Comparison of ENCODE assay signal across 24 mouse cellular contexts in genomic region chr7:24555786-24556185, GRCm38 (mm10). TPM values are rescaled to one million over a fixed set of nuclear protein-coding genes. Genes with fewer than 3 reads are reported as not detected.
DNase-seq lines count a peak whose midpoint lies in the region; ATAC-seq lines count a peak whose summit lies in the region.
"Had no signal": no experiment of that assay in that cellular context is flagged by ENCODE, and none has a peak within 500 bp of the region (broad histone marks: within the 10 kb centered on the region; RNA-seq: fewer than 3 reads in every experiment).

No protein-coding gene starts in this region.

- DNase-seq in kidney, adult 11 months: peak; percentile 60
- DNase-seq in kidney, postnatal 14 days: peak; percentile 32
- no peak for DNase-seq in thymus, postnatal 0 days (ENCODE audit: low spot score)
- DNase-seq in embryo, embryonic 10.5 days (ENCODE audit: low spot score): no peak
- DNase-seq in urinary bladder, postnatal 25 days (ENCODE audit: low spot score): no peak
- no peak for DNase-seq in yolk sac, embryonic 10.5 days (ENCODE audit: low spot score)
- DNase-seq: adrenal gland, adult 2 months; adrenal gland, postnatal 25 days; cerebellum, adult 18-20 months; cerebellum, adult 9-11 months; cerebellum, postnatal 36 days; forebrain, postnatal 0 days; gastrocnemius, postnatal 14 days; heart, adult 2 months; heart, postnatal 14 days had no signal

- H3K27ac ChIP-seq in kidney, embryonic 16.5 days (ENCODE audit: low read length): no peak overlapping the region
- no peak overlapping the region for H3K27ac ChIP-seq in kidney, embryonic 14.5 days (ENCODE audit: low read depth, low read length)
- H3K27ac ChIP-seq: embryonic facial prominence, embryonic 10.5 days; forebrain, embryonic 13.5 days; heart, adult 2 months; heart, embryonic 15.5 days; hindbrain, embryonic 10.5 days had no signal

- no peak for ATAC-seq in kidney, embryonic 16.5 days (ENCODE audit: low FRiP score, low TSS enrichment)
- 0 out of 2 replicates have a peak, but pooled peaks have one; percentile 24 for ATAC-seq in kidney, embryonic 14.5 days (ENCODE audit: low FRiP score, low TSS enrichment)
- ATAC-seq: activated CD4-positive, CD25-positive, alpha-beta regulatory T cell, adult 4 months; forebrain, embryonic 13.5 days; forebrain, postnatal 0 days; Patski had no signal

- no peak overlapping the region for H3K4me3 ChIP-seq in kidney, embryonic 16.5 days (ENCODE audit: low read length)
- no peak overlapping the region for H3K4me3 ChIP-seq in kidney, embryonic 14.5 days (ENCODE audit: low read length)
- H3K4me3 ChIP-seq: embryonic facial prominence, embryonic 10.5 days; forebrain, embryonic 13.5 days; heart, adult 2 months; heart, embryonic 15.5 days; hindbrain, embryonic 10.5 days had no signal

- H3K9me3 ChIP-seq in kidney, embryonic 16.5 days (ENCODE audit: low read length): no peaks in the 10 kb centered on the region
- H3K9me3 ChIP-seq in kidney, embryonic 14.5 days (ENCODE audit: control insufficient read depth, low read length): no peaks in the 10 kb centered on the region
- H3K9me3 ChIP-seq: embryonic facial prominence, embryonic 10.5 days; forebrain, embryonic 13.5 days; heart, embryonic 15.5 days; hindbrain, embryonic 10.5 days had no signal

- H3K4me1 ChIP-seq in kidney, embryonic 16.5 days (ENCODE audit: insufficient read depth, low read length): no peaks in the 10 kb centered on the region
- 0 out of 2 replicates have a peak, but pooled peaks cover 2% of the 10 kb centered on the region for H3K4me1 ChIP-seq in kidney, embryonic 14.5 days (ENCODE audit: control insufficient read depth, insufficient read depth, low read length)
- H3K4me1 ChIP-seq: embryonic facial prominence, embryonic 10.5 days; forebrain, embryonic 13.5 days; heart, embryonic 15.5 days; hindbrain, embryonic 10.5 days had no signal

- no peak overlapping the region for H3K9ac ChIP-seq in kidney, embryonic 16.5 days (replicated peaks; ENCODE audit: low read length)
- no peak overlapping the region for H3K9ac ChIP-seq in kidney, embryonic 14.5 days (ENCODE audit: low read depth, low read length)
- H3K9ac ChIP-seq: forebrain, embryonic 13.5 days; forebrain, postnatal 0 days; heart, embryonic 15.5 days had no signal

- H3K36me3 ChIP-seq in kidney, embryonic 16.5 days (ENCODE audit: insufficient read depth, low read length): peaks cover 46% of the 10 kb centered on the region
- H3K36me3 ChIP-seq in kidney, embryonic 14.5 days (ENCODE audit: control insufficient read depth, insufficient read depth, low read length): peaks cover 51% of the 10 kb centered on the region

- H3K4me2 ChIP-seq in kidney, embryonic 16.5 days (replicated peaks; ENCODE audit: low read depth, low read length): no peak overlapping the region
- no peak overlapping the region for H3K4me2 ChIP-seq in kidney, embryonic 14.5 days (replicated peaks; ENCODE audit: low read depth, low read length)
- H3K4me2 ChIP-seq: forebrain, embryonic 13.5 days; heart, embryonic 11.5 days; heart, embryonic 15.5 days had no signal

- H3K27me3 ChIP-seq in kidney, embryonic 16.5 days (ENCODE audit: insufficient read depth, low read length): no peaks in the 10 kb centered on the region
- no peaks in the 10 kb centered on the region for H3K27me3 ChIP-seq in kidney, embryonic 14.5 days (ENCODE audit: control insufficient read depth, insufficient read depth, low read length)
- H3K27me3 ChIP-seq: forebrain, embryonic 13.5 days; heart, embryonic 15.5 days; Patski had no signal

- WGBS in kidney, embryonic 16.5 days: 70% methylated on average over 10 of the region's 10 CpGs
- WGBS in kidney, embryonic 14.5 days: 79% methylated on average over 10 of the region's 10 CpGs

RNA-seq across cellular contexts. Expression of gene Xrcc1, which starts 9.7 kb away (rescaled TPM):
- 159 and 164 TPM in 2 replicates for polyA plus RNA-seq in kidney, embryonic 16.5 days (2015; fragmentation: Nextera tagmentation; extraction: Ambion mirVana)
- 109 and 136 TPM in 2 replicates for polyA plus RNA-seq in kidney, embryonic 14.5 days (2014; fragmentation: Nextera tagmentation; extraction: Ambion mirVana)
- polyA plus RNA-seq in thymus, postnatal 0 days (2015; fragmentation: Nextera tagmentation; extraction: Ambion mirVana): 61.0 and 66.5 TPM in 2 replicates

RNA-seq across cellular contexts. Expression of gene Pinlyp, which starts 9.9 kb away (rescaled TPM):
- 0.64 and 1.0 TPM in 2 replicates for polyA plus RNA-seq in kidney, embryonic 16.5 days (2015; fragmentation: Nextera tagmentation; extraction: Ambion mirVana)
- 0.43 TPM in 1 of 2 replicates, not detected in the other for polyA plus RNA-seq in kidney, embryonic 14.5 days (2014; fragmentation: Nextera tagmentation; extraction: Ambion mirVana)
- 1.8 and 2.4 TPM in 2 replicates for polyA plus RNA-seq in thymus, postnatal 0 days (2015; fragmentation: Nextera tagmentation; extraction: Ambion mirVana)
- polyA plus RNA-seq: activated CD4-positive, CD25-positive, alpha-beta regulatory T cell, adult 4 months; adrenal gland, adult 2 months; embryonic facial prominence, embryonic 10.5 days; forebrain, embryonic 13.5 days; forebrain, postnatal 0 days; heart, adult 2 months; heart, embryonic 11.5 days; heart, embryonic 15.5 days; hindbrain, embryonic 10.5 days had no signal

RNA-seq across cellular contexts. Expression of gene Irgq, which starts 25.3 kb away (rescaled TPM):
- 7.2 and 7.8 TPM in 2 replicates for polyA plus RNA-seq in kidney, embryonic 16.5 days (2015; fragmentation: Nextera tagmentation; extraction: Ambion mirVana)
- polyA plus RNA-seq in kidney, embryonic 14.5 days (2014; fragmentation: Nextera tagmentation; extraction: Ambion mirVana): 5.0 and 9.5 TPM in 2 replicates
- polyA plus RNA-seq in thymus, postnatal 0 days (2015; fragmentation: Nextera tagmentation; extraction: Ambion mirVana): 5.5 and 5.7 TPM in 2 replicates

RNA-seq across cellular contexts. Expression of gene Ethe1, which starts 31.6 kb away (rescaled TPM):
- polyA plus RNA-seq in kidney, embryonic 16.5 days (2015; fragmentation: Nextera tagmentation; extraction: Ambion mirVana): 53.0 and 55.2 TPM in 2 replicates
- polyA plus RNA-seq in kidney, embryonic 14.5 days (2014; fragmentation: Nextera tagmentation; extraction: Ambion mirVana): 51.8 and 53.6 TPM in 2 replicates
- polyA plus RNA-seq in thymus, postnatal 0 days (2015; fragmentation: Nextera tagmentation; extraction: Ambion mirVana): 39.2 and 39.9 TPM in 2 replicates

RNA-seq across cellular contexts. Expression of gene Zfp575, which starts 31.7 kb away (rescaled TPM):
- 3.8 and 3.9 TPM in 2 replicates for polyA plus RNA-seq in kidney, embryonic 16.5 days (2015; fragmentation: Nextera tagmentation; extraction: Ambion mirVana)
- 2.5 and 3.0 TPM in 2 replicates for polyA plus RNA-seq in kidney, embryonic 14.5 days (2014; fragmentation: Nextera tagmentation; extraction: Ambion mirVana)
- polyA plus RNA-seq in thymus, postnatal 0 days (2015; fragmentation: Nextera tagmentation; extraction: Ambion mirVana): 0.48 and 0.71 TPM in 2 replicates
- polyA plus RNA-seq: Patski had no signal

Comparison
In these comparisons a context has a peak if more than half of its experiments do, and no peak if none do; other contexts are left out.
1. DNase-seq: peak in kidney, adult 11 months (single experiment) and kidney, postnatal 14 days (single experiment); none in thymus, postnatal 0 days (single experiment), embryo, embryonic 10.5 days (single experiment), urinary bladder, postnatal 25 days (single experiment) and yolk sac, embryonic 10.5 days (single experiment).